Mouse (Mus musculus): Measurements from ENCODE around the gene Olfr67.

GRCm38 (mm10) chr7:103827808-103828207, 36.2 kb upstream of the Olfr67 start, which contains the start of gene Hbb-bs:
- TF ChIP-seq POLR2A (IDR thresholded peaks at IDR 0.05; ENCODE audit: extremely low read depth, insufficient read depth, low read length), result no peak
- TF ChIP-seq CTCF (IDR thresholded peaks at IDR 0.05; ENCODE audit: low read depth, low read length), result no peak

Measured in liver, adult 2 months (tissue).